Mouse (Mus musculus) limb, embryonic 14.5 days (tissue): ENCODE data around the gene Tacc3. TPM values are rescaled to one million over a fixed set of nuclear protein-coding genes. Genes with fewer than 3 reads are reported as not detected.

Experiments
- ATAC-seq: fragments of 200-750 bp; cut with Nextera tagmentation; 2 replicates; pipeline ENCODE4 v1.8.0; 2017; ENCODE audit warnings: low read depth, moderate number of reproducible peaks, moderate TSS enrichment; ENCODE audit not compliant: low FRiP score
- DNase-seq: peaks from one replicate; pipeline ENCODE4 v3.0.0-alpha.2; 2015; ENCODE audit warnings: low spot score
- H3K27ac ChIP-seq: fragments of 300-500 bp; sonication (generic); replicated peaks from 2 replicates; pipeline ENCODE4 v1.5.1; 2014; ENCODE audit warnings: low read depth, mild to moderate bottlenecking, low read length, moderate library complexity, mixed read lengths
- H3K27me3 ChIP-seq: fragments of 300-500 bp; sonication (generic); 2 replicates; pipeline ENCODE4 v1.6.1; 2014; ENCODE audit warnings: low read length, mixed read lengths; ENCODE audit not compliant: control insufficient read depth, insufficient read depth
- H3K36me3 ChIP-seq: fragments of 300-500 bp; sonication (generic); 2 replicates; pipeline ENCODE4 v1.6.1; 2014; ENCODE audit warnings: mild to moderate bottlenecking, low read length, moderate library complexity, mixed read lengths; ENCODE audit not compliant: control insufficient read depth, insufficient read depth
- H3K4me1 ChIP-seq: fragments of 300-500 bp; sonication (generic); 2 replicates; pipeline ENCODE4 v1.6.1; 2014; ENCODE audit warnings: antibody characterized with exemption, low read length, mixed read lengths; ENCODE audit not compliant: control insufficient read depth, insufficient read depth
- H3K4me2 ChIP-seq: fragments of 300-500 bp; sonication (generic); replicated peaks from 2 replicates; pipeline ENCODE4 v1.6.1; 2014; ENCODE audit warnings: low read depth, mild to moderate bottlenecking, low read length, moderate library complexity; ENCODE audit not compliant: severe bottlenecking
- H3K4me3 ChIP-seq: fragments of 300-500 bp; sonication (generic); replicated peaks from 2 replicates; pipeline ENCODE4 v1.5.1; 2014; ENCODE audit warnings: low read length
- H3K9ac ChIP-seq: fragments of 300-500 bp; sonication (generic); 2 replicates; pipeline ENCODE4 v1.6.1; 2014; ENCODE audit warnings: mild to moderate bottlenecking, low read depth, low read length, moderate library complexity; ENCODE audit not compliant: severe bottlenecking
- H3K9me3 ChIP-seq: fragments of 300-500 bp; sonication (generic); 2 replicates; pipeline ENCODE4 v1.6.1; 2016; ENCODE audit warnings: low read length; ENCODE audit not compliant: control insufficient read depth
- POLR2A ChIP-seq: fragments of 200-500 bp; IDR thresholded peaks from 2 replicates; pipeline ENCODE4 v1.8.0; 2012; ENCODE audit warnings: inconsistent platforms, mild to moderate bottlenecking, moderate library complexity, borderline replicate concordance; ENCODE audit not compliant: insufficient read depth, insufficient read length; ENCODE audit errors: extremely low read depth
- WGBS: fragments of 180-500 bp; shearing (Covaris S2); extraction: QIAGEN DNeasy Blood & Tissue Kit; methylation state at CpG from one replicate; pipeline ENCODE4 v1.1.7; 2014; 5-methylcytosine and 5-hydroxymethylcytosine counted together
- polyA plus RNA-seq, 2 experiments: library from polyadenylated mRNA; depleted of rRNA in 1 of 2; stranded (reverse) in 1 of 2; unstranded in 1 of 2; fragments of >200 nt; fragmentation: Nextera tagmentation in 1 of 2; extraction: Ambion mirVana in 1 of 2; gene quantifications; 2 replicates each; pipeline versions ENCODE4 v1.2.1 to v1.2.3; 2012 to 2014

Gene Tacc3
- polyA plus RNA-seq, 2 experiments, result 103 to 147 TPM

DNA sequence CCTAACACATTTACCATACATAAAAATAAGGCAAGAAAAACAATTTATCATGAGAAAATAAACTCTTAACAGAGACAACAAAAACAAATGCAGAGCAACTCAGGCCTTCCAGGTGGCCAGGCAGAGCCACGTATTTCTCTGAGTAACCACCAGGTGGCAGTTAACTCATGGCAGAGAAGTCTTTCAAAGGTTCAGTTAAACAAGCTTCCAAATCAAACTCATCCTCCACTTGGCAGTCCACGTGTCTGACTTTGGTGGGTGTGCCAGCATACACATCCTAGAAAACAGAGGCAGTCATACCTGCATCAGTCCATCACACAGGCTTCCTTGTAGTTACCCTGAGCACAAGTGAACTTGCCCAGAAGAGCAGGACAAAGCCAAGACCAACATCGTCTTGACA, 17.3 kb upstream of the Tacc3 start:
- no peak for TF ChIP-seq POLR2A
- Histone ChIP-seq H3K4me3 (no peak overlapping the region), H3K27me3 (no peaks in the 10 kb centered on the region), H3K9me3 (no peaks in the 10 kb centered on the region), H3K27ac (no peak overlapping the region), H3K9ac (no peak overlapping the region), H3K4me1 (no peaks in the 10 kb centered on the region), H3K4me2 (no peak overlapping the region), H3K36me3 (peaks cover 72% of the 10 kb centered on the region)
- 46% methylated on average over 3 of the region's 3 CpGs for WGBS
- DNase-seq (peak; percentile 58), ATAC-seq (no peak)

DNA sequence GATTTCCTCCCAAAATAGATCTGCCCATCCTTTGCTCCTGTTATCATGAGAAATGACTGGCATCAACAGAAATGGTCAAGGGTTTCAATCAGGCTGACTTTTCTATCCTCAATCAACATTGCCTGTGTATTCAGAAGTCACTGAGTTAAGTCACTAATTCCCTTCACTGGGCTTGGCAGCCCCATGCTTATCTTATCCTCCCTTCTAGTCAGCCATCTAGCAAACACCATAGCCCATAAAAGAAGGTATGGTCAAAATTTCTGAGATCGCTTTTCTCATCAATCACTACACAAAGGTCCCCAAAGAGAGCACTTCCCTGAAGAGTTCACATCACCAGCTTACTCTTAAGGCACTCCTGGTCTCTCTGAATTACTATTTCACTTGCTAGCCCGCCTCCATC, 6.9 kb upstream of the Tacc3 start:
- Histone ChIP-seq H3K4me3 (peak overlapping the region; percentile 85), H3K4me1 (peaks cover 12% of the 10 kb centered on the region), H3K9ac (peak overlapping the region; percentile 84), H3K9me3 (no peaks in the 10 kb centered on the region), H3K27ac (0 out of 2 replicates have a peak overlapping the region, but pooled peaks have one; percentile 98), H3K36me3 (peaks cover 63% of the 10 kb centered on the region), H3K27me3 (no peaks in the 10 kb centered on the region), H3K4me2 (peak overlapping the region; percentile 71)
- TF ChIP-seq POLR2A, result no peak
- 16% methylated on average over 2 of the region's 2 CpGs for WGBS
- DNase-seq, result no peak
- no peak for ATAC-seq

DNA sequence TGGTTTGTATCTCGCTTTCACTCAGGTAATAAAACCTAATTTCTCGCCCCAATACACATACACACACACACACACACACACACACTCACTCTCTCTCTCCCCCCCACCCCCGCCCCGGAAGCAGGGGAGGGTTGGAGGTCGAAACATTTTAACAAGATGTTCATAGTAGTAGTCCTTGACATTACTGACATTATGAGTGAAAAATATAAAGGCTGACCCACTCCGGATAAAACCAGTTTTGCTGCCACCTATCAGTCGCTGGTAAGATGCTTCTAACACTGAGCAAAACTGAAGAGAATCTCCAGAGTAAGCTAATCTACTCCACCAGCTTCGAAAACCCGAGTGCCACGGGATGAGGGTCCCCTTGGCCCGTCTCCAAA, 6.4 kb upstream of the Tacc3 start:
- H3K27ac ChIP-seq, result peak overlapping the region; percentile 98
- peaks cover 13% of the 10 kb centered on the region for H3K4me1 ChIP-seq
- no peaks in the 10 kb centered on the region for H3K9me3 ChIP-seq
- TF ChIP-seq POLR2A, result no peak
- H3K9ac ChIP-seq, result peak overlapping the region; percentile 84
- no peak for DNase-seq
- H3K4me3 ChIP-seq, result peak overlapping the region; percentile 85
- H3K27me3 ChIP-seq, result no peaks in the 10 kb centered on the region
- H3K36me3 ChIP-seq, result peaks cover 58% of the 10 kb centered on the region
- ATAC-seq, result no peak
- peak overlapping the region; percentile 71 for H3K4me2 ChIP-seq
- under 1% methylated on average over 11 of the region's 11 CpGs for WGBS

DNA sequence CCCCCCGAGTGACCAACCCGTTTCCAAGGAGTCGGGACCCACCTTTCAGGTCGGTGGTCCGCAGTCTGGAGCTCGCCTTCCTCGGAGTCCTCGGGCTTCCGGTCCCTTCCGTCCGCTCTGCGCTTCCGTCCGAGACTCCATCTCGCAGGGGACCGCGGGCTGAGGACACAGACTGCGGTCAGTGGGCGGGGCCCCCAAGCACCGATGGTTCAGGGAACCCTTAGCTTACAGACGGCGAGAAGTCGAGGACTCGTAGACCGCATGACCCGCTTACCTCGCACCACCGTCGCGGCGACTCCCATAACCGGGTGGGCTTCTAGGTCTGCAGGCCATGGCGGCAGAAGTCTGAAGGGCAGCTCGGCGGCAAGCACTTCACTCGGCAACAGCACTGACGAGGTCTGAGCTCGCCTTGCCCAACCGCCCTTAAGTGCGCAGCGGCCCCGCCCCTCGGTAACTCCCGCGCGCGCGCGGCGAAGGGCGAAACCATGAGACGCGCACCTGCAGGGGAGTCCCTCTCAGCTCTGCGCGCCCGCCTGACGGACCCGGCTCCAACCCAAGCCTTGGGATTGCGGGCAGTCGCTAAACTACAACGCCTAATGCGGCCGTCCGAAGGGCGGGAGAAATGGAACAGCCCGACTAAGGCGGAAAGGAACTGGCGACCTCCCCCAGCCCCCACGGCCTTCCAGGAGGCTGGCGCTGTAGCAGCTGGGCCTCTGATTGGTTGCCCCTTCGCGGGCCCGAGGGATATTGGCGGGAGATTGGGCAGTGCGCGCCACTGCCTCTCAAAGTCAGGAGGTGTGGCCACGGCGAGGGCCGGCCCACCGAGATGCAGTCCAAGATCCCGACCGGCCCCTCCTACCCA, 5.8 kb upstream of the Tacc3 start, which contains the start of gene Slbp:
Gene Slbp, minus strand, starts transcription at position 654 of the 862 bp plus-strand sequence.
- DNase-seq (peak; percentile 97), ATAC-seq (peak; percentile 95)
- Histone ChIP-seq H3K9ac (peak within 1 kb of the TSS; percentile 84), H3K9me3 (no peaks in the 10 kb centered on the region), H3K36me3 (peaks cover 51% of the 10 kb centered on the region), H3K27me3 (no peaks in the 10 kb centered on the region), H3K4me1 (peaks cover 19% of the 10 kb centered on the region), H3K4me3 (peak within 1 kb of the TSS; percentile 85), H3K27ac (peak within 1 kb of the TSS; percentile 98), H3K4me2 (peak within 1 kb of the TSS; percentile 71)
- TF ChIP-seq POLR2A, result peak; percentile 98
- 3% methylated on average over 80 of the region's 82 CpGs for WGBS

DNA sequence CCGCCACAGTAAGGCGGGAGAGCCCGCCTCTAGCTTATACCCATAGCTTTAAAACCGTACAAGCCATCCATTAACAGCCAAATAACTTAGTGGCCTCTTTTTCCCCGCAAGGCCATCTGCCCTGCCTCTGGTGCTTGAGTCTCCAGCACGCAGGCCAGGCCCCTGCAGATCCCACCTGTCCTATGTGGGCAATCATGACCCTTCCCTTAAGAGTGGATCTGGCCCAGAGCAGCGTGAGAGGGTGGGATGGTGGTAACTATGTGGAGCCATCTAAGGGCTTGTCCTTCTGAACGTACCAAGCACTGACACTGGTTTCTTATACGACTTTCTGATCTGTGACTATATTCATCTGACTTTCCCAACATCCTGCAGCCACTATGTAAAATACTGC, 5.2 kb upstream of the Tacc3 start:
- Histone ChIP-seq H3K4me3 (peak overlapping the region; percentile 85), H3K4me2 (peak overlapping the region; percentile 71), H3K27me3 (no peaks in the 10 kb centered on the region), H3K36me3 (peaks cover 45% of the 10 kb centered on the region), H3K9ac (no peak overlapping the region; the same call in 1 of the 2 replicates), H3K9me3 (no peaks in the 10 kb centered on the region), H3K27ac (peak overlapping the region; percentile 34), H3K4me1 (peaks cover 20% of the 10 kb centered on the region)
- 2% methylated on average over 8 of the region's 9 CpGs for WGBS
- DNase-seq, result no peak
- no peak for TF ChIP-seq POLR2A
- ATAC-seq, result peak; percentile 3; the same call in 1 of the 2 replicates
